Mouse (Mus musculus) leukemia stem cell, adult 10-12 weeks (primary cell): ENCODE results near the gene Gsta2. TPM values are rescaled to one million over a fixed set of nuclear protein-coding genes. Genes with fewer than 3 reads are reported as not detected.

Experiments
- polyA plus RNA-seq: library from polyadenylated mRNA; stranded (reverse); fragments of >175 nt; gene quantifications from 2 replicates; pipeline ENCODE4 v1.2.3, GENCODE M21; 2012; ENCODE audit warnings: low replicate concordance

Gsta2 gene
- not detected in 2 replicates for polyA plus RNA-seq

GRCm38 (mm10) chr9:78355611-78356010 is at the start of gene Gsta2:
Gsta2 (minus strand) TSS chr9:78355788.

GRCm38 (mm10) chr9:78395630-78396351 is 40.2 kb upstream of the Gsta2 start, which contains the start of gene Ddx43:
Ddx43 (plus strand) TSS chr9:78395777.

GRCm38 (mm10) chr9:78378113-78378785 is 22.7 kb upstream of the Gsta2 start, which contains the start of gene Ooep:
Ooep (minus strand) TSS chr9:78378725.

GRCm38 (mm10) chr9:78367959-78368358 is 12.4 kb upstream of the Gsta2 start, which contains the start of gene Dppa5a:
Dppa5a (minus strand) TSS chr9:78368177.

GRCm38 (mm10) chr9:78327289-78327688 is 28.3 kb downstream of the Gsta2 start, which contains the start of gene Omt2b:
Omt2b (plus strand) TSS chr9:78327589.

GRCm38 (mm10) chr9:78314696-78315095 is 40.9 kb downstream of the Gsta2 start, which contains the start of gene Omt2a:
Omt2a (minus strand) TSS chr9:78314796.

GRCm38 (mm10) chr9:78289723-78290122 is 65.9 kb downstream of the Gsta2 start, which contains the start of gene Gm10639:
Gm10639 (plus strand) TSS chr9:78289923.

Other genes with a start within 250 kb of the Gsta2 start
- 78.7 and 92.6 TPM in 2 replicates for gene Fbxo9, start 246.7 kb downstream of the Gsta2 start, polyA plus RNA-seq
- 15.1 and 15.2 TPM in 2 replicates for gene Ick, start 246.6 kb downstream of the Gsta2 start, polyA plus RNA-seq
- gene Gsta4, start 173.0 kb downstream of the Gsta2 start, polyA plus RNA-seq: 0.25 TPM in 1 of 2 replicates, not detected in the other
- not detected in 2 replicates for gene Gsta1, start 125.1 kb downstream of the Gsta2 start, polyA plus RNA-seq
- gene Gm3776, start 98.7 kb downstream of the Gsta2 start, polyA plus RNA-seq: not detected in 2 replicates
- not detected in 2 replicates for gene Gm10639, start 65.9 kb downstream of the Gsta2 start, polyA plus RNA-seq
- not detected in 2 replicates for gene Omt2a, start 41.0 kb downstream of the Gsta2 start, polyA plus RNA-seq
- 0.23 TPM in 1 of 2 replicates, not detected in the other for gene Omt2b, start 28.2 kb downstream of the Gsta2 start, polyA plus RNA-seq
- gene Dppa5a, start 12.4 kb upstream of the Gsta2 start, polyA plus RNA-seq: not detected in 2 replicates
- not detected in 2 replicates for gene Ooep, start 22.9 kb upstream of the Gsta2 start, polyA plus RNA-seq
- 0.08 TPM in 1 of 2 replicates, not detected in the other for gene Ddx43, start 40.0 kb upstream of the Gsta2 start, polyA plus RNA-seq
- 3.6 and 4.6 TPM in 2 replicates for gene Cgas, start 87.4 kb upstream of the Gsta2 start, polyA plus RNA-seq
- 32.5 and 40.6 TPM in 2 replicates for gene Mto1, start 92.4 kb upstream of the Gsta2 start, polyA plus RNA-seq
- gene Gm17324, start 93.0 kb upstream of the Gsta2 start, polyA plus RNA-seq: 0.47 and 1.4 TPM in 2 replicates
- gene Eef1a1, start 133.4 kb upstream of the Gsta2 start, polyA plus RNA-seq: 232 and 331 TPM in 2 replicates
- gene Slc17a5, start 232.3 kb upstream of the Gsta2 start, polyA plus RNA-seq: 0.84 and 3.2 TPM in 2 replicates